Mouse (Mus musculus) intestine, embryonic 14.5 days (tissue): ENCODE data around the gene Maip1. TPM values are rescaled to one million over a fixed set of nuclear protein-coding genes. Genes with fewer than 3 reads are reported as not detected.

Source experiments
- ATAC-seq: fragments of 200-750 bp; cut with Nextera tagmentation; replicated peaks from 2 replicates; pipeline ENCODE4 v1.8.0; 2017; ENCODE audit warnings: low read depth, moderate number of reproducible peaks, moderate TSS enrichment, moderate library complexity; ENCODE audit not compliant: low FRiP score, low TSS enrichment
- DNase-seq: peaks from one replicate; pipeline ENCODE4 v3.0.0-alpha.2; 2018; ENCODE audit warnings: low spot score
- H3K27ac ChIP-seq: fragments of 300-500 bp; sonication (generic); 2 replicates; pipeline ENCODE4 v1.5.1; 2014; ENCODE audit warnings: low read depth, mild to moderate bottlenecking, control low read depth
- H3K27me3 ChIP-seq: fragments of 300-500 bp; sonication (generic); replicated peaks from 2 replicates; pipeline ENCODE4 v1.6.1; 2014; ENCODE audit warnings: low read length, control low read depth; ENCODE audit not compliant: control insufficient read depth, insufficient read depth
- H3K36me3 ChIP-seq: fragments of 300-500 bp; sonication (generic); 2 replicates; pipeline ENCODE4 v1.6.1; 2014; ENCODE audit warnings: low read length, control low read depth; ENCODE audit not compliant: control insufficient read depth, insufficient read depth
- H3K4me1 ChIP-seq: fragments of 300-500 bp; sonication (generic); replicated peaks from 2 replicates; pipeline ENCODE4 v1.6.1; 2014; ENCODE audit warnings: low read length, control low read depth, mixed read lengths; ENCODE audit not compliant: control insufficient read depth, insufficient read depth
- H3K4me2 ChIP-seq: fragments of 300-500 bp; sonication (generic); 2 replicates; pipeline ENCODE4 v1.6.1; 2014; ENCODE audit warnings: low read length
- H3K4me3 ChIP-seq: fragments of 300-500 bp; sonication (generic); 2 replicates; pipeline ENCODE4 v1.5.1; 2014; ENCODE audit warnings: low read depth, low read length, control low read depth, mixed read lengths
- H3K9ac ChIP-seq: fragments of 300-500 bp; sonication (generic); 2 replicates; pipeline ENCODE4 v1.6.1; 2014; ENCODE audit warnings: mild to moderate bottlenecking, low read length
- H3K9me3 ChIP-seq: fragments of 300-500 bp; sonication (generic); 2 replicates; pipeline ENCODE4 v1.6.1; 2016; ENCODE audit warnings: low read length, control low read depth; ENCODE audit not compliant: control insufficient read depth
- WGBS: fragments of 180-500 bp; shearing (Covaris S2); extraction: QIAGEN DNeasy Blood & Tissue Kit; methylation state at CpG from one replicate; pipeline ENCODE4 v1.1.7; 2014; 5-methylcytosine and 5-hydroxymethylcytosine counted together
- polyA plus RNA-seq: library from polyadenylated mRNA; unstranded; fragments of >200 nt; fragmentation: Nextera tagmentation; extraction: Ambion mirVana; gene quantifications from 2 replicates; pipeline ENCODE4 v1.2.1, GENCODE M21; 2014

The Maip1 gene
- polyA plus RNA-seq, 1 experiment from 2014 or later: 17.8 TPM

DNA sequence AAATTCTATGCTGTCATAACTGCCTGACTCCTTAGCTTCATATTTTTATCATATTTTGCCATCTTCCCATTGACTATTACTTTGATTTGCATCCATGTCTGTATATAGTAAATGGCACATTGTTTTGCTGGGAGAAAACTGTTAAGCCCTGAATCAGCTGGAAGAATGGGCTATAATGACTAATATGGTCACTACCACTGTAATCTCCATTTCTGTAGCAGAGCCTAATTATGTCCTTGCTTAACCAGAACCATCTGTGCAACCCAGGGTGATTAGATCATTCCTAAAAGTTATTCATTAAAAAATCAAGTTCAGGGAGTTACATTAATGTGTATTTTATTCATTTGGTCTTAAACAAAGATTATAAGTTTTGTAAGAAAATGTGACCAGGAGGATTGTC lies 19.6 kb upstream of the Maip1 start:
- Histone ChIP-seq H3K27me3 (no peaks in the 10 kb centered on the region), H3K4me3 (no peak overlapping the region), H3K4me2 (no peak overlapping the region), H3K36me3 (peaks cover 28% of the 10 kb centered on the region; the same call in 1 of the 2 replicates), H3K27ac (no peak overlapping the region), H3K9ac (no peak overlapping the region), H3K4me1 (no peaks in the 10 kb centered on the region), H3K9me3 (no peaks in the 10 kb centered on the region)
- no peak for DNase-seq
- ATAC-seq: no peak

DNA sequence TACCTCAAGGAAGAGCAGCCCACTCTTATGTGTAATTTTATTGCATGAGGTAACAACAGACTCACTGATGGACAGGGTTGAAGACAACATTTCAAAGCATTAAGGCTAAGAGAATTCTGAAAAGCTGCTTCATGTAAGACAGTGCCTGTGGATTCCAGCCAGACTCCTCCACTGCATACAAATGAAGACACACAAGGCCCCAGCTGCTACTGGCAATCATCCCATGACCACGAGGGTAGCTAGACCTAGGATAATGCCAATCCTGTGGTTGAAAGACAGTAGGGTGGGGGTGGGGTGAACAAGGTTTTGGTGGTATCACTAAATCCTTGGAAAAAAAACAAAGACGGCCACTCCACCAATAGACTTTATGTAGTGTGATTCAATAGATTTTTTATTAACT lies 18.3 kb upstream of the Maip1 start:
- no peak for ATAC-seq
- H3K9me3 ChIP-seq: no peaks in the 10 kb centered on the region
- no peak for DNase-seq
- H3K36me3 ChIP-seq: peaks cover 41% of the 10 kb centered on the region
- H3K4me1 ChIP-seq: no peaks in the 10 kb centered on the region
- H3K27me3 ChIP-seq: no peaks in the 10 kb centered on the region
- H3K4me3 ChIP-seq: no peak overlapping the region
- no peak overlapping the region for H3K9ac ChIP-seq
- H3K4me2 ChIP-seq: no peak overlapping the region
- H3K27ac ChIP-seq: no peak overlapping the region
- 87% methylated on average over 2 of the region's 2 CpGs for WGBS

DNA sequence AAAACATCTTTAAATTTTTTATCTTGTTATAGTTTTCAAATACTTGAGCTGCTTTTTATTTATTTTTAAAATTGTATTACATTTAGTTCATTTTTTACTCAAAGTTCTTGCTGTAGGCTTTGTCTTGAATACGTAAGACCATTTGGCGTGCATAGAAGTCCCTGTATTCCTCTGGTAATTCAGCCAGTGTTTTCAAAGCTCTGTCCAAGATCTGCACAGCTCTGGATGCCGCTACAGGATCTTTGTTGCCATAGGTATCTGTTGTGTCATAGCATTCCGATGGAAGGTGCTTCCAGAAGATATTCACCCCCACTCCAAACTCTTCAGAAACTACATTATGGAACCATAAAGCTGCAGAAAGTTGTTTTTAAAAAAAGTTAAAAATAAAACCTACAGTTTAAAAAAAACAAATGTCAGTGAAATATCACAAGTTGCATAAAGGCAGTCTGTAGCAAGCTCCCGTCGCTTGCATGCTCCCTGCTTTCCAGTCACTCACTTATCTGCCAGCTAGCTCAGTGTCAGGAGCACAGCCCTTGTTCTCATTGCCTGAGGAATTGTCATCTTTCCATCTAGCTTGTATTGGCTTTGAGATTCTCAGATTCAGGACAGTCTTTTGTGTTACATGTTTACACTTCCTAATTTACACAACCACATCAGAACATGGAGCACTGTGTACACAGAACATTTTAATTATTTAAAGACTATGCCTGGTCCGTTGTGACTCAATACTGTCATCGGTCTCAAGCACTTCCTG lies 17.5 kb upstream of the Maip1 start:
- H3K36me3 ChIP-seq: peaks cover 48% of the 10 kb centered on the region

DNA sequence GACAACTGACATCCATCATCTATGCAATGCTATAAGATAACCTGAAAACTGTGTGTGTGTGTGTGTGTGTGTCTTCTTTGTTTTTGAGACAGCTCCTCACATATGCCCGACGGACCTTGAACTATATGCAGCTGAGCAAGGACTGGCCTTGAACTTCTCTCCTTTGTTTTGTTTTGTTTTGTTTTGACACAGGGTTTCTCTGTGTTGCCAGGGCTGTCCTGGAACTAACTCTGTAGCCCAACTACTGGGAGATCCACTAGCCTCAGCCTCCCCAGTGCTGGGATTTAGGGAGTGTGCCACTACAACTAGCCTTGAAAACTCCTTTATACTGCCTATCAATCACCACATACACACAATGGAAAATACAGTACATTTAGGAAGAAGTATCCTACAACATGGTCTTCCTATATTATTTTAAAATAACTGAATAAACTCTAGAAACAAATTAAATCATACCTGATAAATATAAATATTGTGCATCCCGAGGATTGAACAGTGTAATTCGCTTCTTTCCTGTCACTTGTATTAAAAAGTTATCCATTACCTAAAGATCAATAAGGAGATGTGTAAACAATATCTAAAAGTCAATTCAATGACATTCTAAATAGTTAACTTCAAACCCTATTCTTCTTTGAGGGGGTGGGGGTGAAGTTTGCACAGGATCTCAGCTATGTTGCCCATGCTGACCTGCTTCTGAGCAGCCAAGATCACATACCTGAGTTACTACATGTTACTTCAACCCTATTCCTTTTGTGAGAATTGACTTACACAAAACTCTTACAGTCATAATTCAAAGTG lies 14.9 kb upstream of the Maip1 start:
- Histone ChIP-seq H3K9me3 (no peaks in the 10 kb centered on the region), H3K36me3 (peaks cover 57% of the 10 kb centered on the region), H3K27ac (no peak overlapping the region), H3K9ac (no peak overlapping the region), H3K4me1 (no peaks in the 10 kb centered on the region), H3K4me2 (no peak overlapping the region), H3K27me3 (no peaks in the 10 kb centered on the region), H3K4me3 (no peak overlapping the region)
- 81% methylated on average over 4 of the region's 4 CpGs for WGBS
- DNase-seq (no peak), ATAC-seq (no peak)

More for the DNA sequence above, 17.5 kb upstream of the Maip1 start:
- ATAC-seq (no peak), DNase-seq (no peak)
- no peaks in the 10 kb centered on the region for H3K9me3 ChIP-seq
- no peaks in the 10 kb centered on the region for H3K27me3 ChIP-seq
- 94% methylated on average over 8 of the region's 8 CpGs for WGBS
- H3K9ac ChIP-seq: no peak overlapping the region
- no peak overlapping the region for H3K27ac ChIP-seq
- no peaks in the 10 kb centered on the region for H3K4me1 ChIP-seq
- H3K4me3 ChIP-seq: no peak overlapping the region
- H3K4me2 ChIP-seq: no peak overlapping the region

DNA sequence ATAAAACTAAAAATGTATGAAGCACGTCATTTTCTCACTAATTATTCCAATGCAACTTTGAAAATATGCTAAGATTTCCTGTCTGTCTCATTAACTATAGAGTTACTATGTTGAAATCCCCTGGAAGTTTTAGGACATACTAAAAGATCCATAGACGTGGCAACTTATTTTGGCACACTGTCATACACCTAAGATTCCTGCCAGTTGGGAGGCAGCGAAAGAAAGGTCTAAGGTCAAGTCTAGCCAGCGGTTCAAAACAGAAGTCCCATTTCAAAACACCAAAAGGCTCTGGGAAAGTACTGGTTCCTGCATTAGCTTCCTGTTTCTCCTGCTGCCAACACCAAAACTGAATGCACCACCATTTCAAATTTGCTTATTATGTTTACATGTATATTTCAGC lies 13.7 kb upstream of the Maip1 start:
- H3K36me3 ChIP-seq: peaks cover 66% of the 10 kb centered on the region
- ATAC-seq (no peak), DNase-seq (no peak)
- H3K9ac ChIP-seq: no peak overlapping the region
- no peak overlapping the region for H3K27ac ChIP-seq
- H3K9me3 ChIP-seq: no peaks in the 10 kb centered on the region
- no peaks in the 10 kb centered on the region for H3K27me3 ChIP-seq
- no peaks in the 10 kb centered on the region for H3K4me1 ChIP-seq
- WGBS: 82% methylated on average over 4 of the region's 4 CpGs
- no peak overlapping the region for H3K4me3 ChIP-seq
- H3K4me2 ChIP-seq: no peak overlapping the region

DNA sequence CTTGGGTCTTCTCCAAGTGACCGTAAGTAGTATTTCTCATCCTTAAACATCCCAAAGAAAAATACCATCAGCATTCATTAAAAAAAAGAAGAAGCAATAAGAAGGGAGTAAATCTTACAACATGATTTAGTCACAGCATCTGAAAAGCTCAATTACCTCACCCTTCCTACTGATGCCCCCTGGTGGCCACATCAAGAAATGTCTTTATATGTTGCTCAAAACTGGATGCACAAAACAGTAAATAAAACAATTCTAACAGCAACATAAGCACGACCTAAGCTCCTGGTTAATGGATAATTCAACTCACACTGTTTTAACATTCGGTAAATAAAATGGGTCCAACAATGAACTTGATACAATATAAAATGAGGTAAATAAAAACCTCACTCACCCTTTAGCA lies 12.1 kb upstream of the Maip1 start:
- no peaks in the 10 kb centered on the region for H3K27me3 ChIP-seq
- 72% methylated on average over 3 of the region's 3 CpGs for WGBS
- peaks cover 67% of the 10 kb centered on the region for H3K36me3 ChIP-seq
- no peak overlapping the region for H3K4me3 ChIP-seq
- H3K9me3 ChIP-seq: no peaks in the 10 kb centered on the region
- H3K4me1 ChIP-seq: no peaks in the 10 kb centered on the region
- DNase-seq (no peak), ATAC-seq (no peak)
- no peak overlapping the region for H3K27ac ChIP-seq
- no peak overlapping the region for H3K4me2 ChIP-seq
- no peak overlapping the region for H3K9ac ChIP-seq

DNA sequence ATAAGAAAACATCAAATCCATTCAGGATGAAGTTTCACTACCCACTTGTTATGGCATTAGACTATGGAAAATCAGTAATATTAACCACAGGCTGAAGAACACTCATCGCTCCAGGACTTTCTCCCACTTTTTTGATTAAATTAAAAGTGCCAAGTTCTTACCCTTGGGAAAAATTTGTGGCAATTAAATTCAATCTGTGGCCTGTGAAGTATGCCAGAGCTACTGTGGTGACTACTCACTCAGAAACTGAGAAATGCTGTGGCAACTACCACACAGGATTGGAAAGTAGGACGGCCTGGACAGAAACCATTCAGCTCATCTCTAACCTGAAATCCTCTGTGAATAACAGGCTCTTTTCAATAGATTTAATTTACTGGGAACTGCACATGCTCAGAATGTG lies 5.8 kb upstream of the Maip1 start:
- 93% methylated on average over 2 of the region's 2 CpGs for WGBS

DNA sequence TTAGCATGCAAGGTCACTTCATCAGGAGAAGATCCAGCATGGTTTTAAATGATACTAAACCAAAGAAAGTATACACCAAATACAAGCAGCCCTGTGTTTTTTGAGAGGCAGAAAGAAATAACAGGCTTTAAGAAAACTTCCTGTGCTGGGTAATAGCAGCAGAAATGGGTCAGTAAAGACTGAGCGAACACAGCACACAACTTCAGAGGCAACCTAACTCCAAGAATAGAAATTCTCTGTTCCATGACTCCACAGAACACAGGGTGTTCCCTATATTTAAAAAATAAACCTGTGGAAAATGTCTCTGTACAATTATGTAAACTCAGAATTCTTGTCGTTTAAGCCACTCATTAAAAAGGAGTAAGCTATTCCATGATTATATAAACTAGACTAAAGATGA lies 5.3 kb upstream of the Maip1 start:
- Histone ChIP-seq H3K9me3 (no peaks in the 10 kb centered on the region), H3K4me1 (0 out of 2 replicates have a peak, but pooled peaks cover 3% of the 10 kb centered on the region)
- 79% methylated on average over 2 of the region's 2 CpGs for WGBS

More for the DNA sequence above, 5.8 kb upstream of the Maip1 start:
- no peak for ATAC-seq
- no peak overlapping the region for H3K27ac ChIP-seq
- H3K4me2 ChIP-seq: no peak overlapping the region
- DNase-seq: no peak
- no peaks in the 10 kb centered on the region for H3K9me3 ChIP-seq
- no peaks in the 10 kb centered on the region for H3K27me3 ChIP-seq
- no peak overlapping the region for H3K9ac ChIP-seq
- H3K36me3 ChIP-seq: peaks cover 43% of the 10 kb centered on the region
- 0 out of 2 replicates have a peak, but pooled peaks cover 2% of the 10 kb centered on the region for H3K4me1 ChIP-seq
- no peak overlapping the region for H3K4me3 ChIP-seq

More for the DNA sequence above, 5.3 kb upstream of the Maip1 start:
- no peak overlapping the region for H3K4me3 ChIP-seq
- no peak overlapping the region for H3K4me2 ChIP-seq
- ATAC-seq: no peak
- no peak for DNase-seq
- H3K27me3 ChIP-seq: no peaks in the 10 kb centered on the region
- no peak overlapping the region for H3K27ac ChIP-seq
- H3K36me3 ChIP-seq: peaks cover 40% of the 10 kb centered on the region
- no peak overlapping the region for H3K9ac ChIP-seq
